Mouse (Mus musculus): ENCODE data around the gene H2afb3. TPM values are rescaled to one million over a fixed set of nuclear protein-coding genes. Genes with fewer than 3 reads are reported as not detected.

H2afb3 gene
- polyA plus RNA-seq (2014; fragmentation: Illumina TruSeq; extraction: RNeasy Lipid Tissue Mini Kit (QIAGEN cat#74804); ENCODE audit: insufficient read depth, low read depth, low replicate concordance): not detected

DNA sequence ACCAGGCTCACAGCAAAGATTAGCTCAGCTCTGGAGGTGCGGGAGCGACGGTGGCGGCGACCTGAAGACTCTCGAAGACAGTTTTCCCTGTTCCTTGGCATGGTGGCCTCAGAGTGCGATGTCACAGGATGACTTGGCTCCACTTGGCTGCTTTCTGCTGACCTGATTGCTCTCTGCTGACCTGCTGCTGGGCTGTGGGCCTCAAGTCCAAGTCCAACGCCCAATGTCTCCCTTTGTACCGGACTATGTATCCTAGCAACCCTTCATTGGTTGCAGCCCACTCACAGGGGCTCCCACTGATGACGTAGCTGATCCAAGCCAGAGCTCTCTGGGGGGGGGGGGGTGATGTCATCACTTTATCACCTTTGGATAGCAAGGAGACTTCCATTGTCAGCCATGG lies at the start of gene H2afb3:
TSS of gene H2afb3 (minus strand) at position 101 of the 400 bp plus-strand sequence.

DNA sequence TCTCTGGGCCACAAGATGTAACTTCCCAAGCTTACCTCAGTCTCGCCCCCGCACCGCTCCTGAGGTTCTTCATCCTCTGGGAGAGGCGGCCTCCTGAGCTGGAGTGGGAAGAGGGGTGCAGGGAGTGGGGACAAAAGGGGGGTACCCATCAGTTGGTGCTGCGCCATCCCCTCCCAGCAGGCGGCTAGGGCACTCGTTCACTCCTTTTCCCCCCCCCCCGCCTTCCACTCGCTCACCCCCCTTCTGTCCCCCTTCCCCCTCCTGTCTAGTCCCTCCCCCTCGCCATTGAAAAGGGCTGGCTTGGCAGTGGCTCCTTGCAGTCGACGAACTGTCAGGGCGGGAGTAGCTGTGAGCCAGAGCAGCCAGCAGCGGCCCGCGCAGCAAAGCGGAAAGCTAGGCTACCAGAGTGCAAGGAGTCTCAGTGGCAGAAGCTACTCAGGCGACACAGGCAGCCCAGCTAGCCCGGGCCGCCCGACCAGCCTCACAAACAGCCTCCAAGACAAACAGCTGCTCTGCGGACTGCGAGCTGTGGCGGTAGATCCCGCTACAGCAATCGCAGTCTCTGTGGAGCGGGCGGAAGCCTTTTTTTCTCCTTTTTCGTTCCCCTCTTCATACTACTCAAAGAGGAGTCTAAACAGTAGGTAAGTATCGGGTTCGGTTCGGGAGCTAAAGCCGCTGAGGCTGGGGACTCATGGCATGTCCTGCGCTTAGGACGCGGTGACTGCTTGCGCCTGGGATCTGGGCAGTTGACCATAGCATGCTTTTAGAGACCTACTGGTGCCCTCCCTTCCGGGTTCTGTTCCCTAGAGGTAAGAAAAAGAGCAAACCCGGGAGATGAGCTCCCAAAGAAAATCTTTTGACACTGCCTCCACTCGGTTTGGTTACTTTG lies 22.6 kb downstream of the H2afb3 start, which contains the start of gene Pcdh11x:
TSS of gene Pcdh11x (plus strand) at position 249 of the 889 bp plus-strand sequence.

Other genes starting within 250 kb of the H2afb3 start
- gene Pcdh11x, start 22.8 kb downstream of the H2afb3 start, polyA plus RNA-seq (2014; fragmentation: Illumina TruSeq; extraction: RNeasy Lipid Tissue Mini Kit (QIAGEN cat#74804); ENCODE audit: insufficient read depth, low read depth, low replicate concordance): not detected